Mouse (Mus musculus): ENCODE measurements around the gene Aurkaip1. TPM values are rescaled to one million over a fixed set of nuclear protein-coding genes. Genes with fewer than 3 reads are reported as not detected.
"Not testable (repeated sequence)": the region's sequence is repeated elsewhere in the genome, so short reads cannot be mapped to it uniquely, and the experiment has no call there.

Aurkaip1 gene
- 47.2 and 63.7 TPM in 2 replicates for total RNA-seq (2015; ENCODE audit: low replicate concordance)
- 69.4 and 71.4 TPM in 2 replicates for total RNA-seq (2017; ENCODE audit: low replicate concordance)

DNA sequence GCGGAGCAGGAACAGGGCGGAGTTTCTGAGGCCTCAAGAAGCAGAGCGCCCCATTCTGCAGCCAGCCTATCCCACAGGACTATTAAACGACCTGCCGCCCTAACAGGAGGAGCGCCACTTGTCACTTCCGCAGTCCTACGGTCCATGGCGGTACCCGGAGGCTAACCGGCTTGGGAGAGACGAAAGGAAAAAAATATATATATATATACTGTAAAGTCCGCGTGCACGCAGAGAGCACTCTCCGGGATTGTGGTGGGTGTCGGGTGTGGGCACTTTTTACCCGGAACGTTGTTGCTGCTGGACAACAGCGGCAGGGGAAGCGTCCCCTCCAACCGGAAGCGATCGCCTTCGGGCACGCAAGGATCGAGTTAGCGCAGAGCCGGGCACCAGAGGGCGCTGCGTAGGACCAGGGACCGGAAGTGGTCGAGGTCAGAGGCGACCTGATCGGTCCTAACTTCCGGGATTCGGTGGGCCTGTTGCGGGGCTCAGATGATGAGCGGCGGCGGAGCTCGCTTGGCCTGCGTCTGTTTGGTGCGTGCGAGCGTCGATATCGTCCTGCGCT is at the start of gene Aurkaip1:
Aurkaip1 (plus strand) TSS at position 68 of the 562 bp plus-strand sequence.
- ATAC-seq (replicated peaks; ENCODE audit: low FRiP score, poor library complexity, severe bottlenecking): peak; percentile 92

DNA sequence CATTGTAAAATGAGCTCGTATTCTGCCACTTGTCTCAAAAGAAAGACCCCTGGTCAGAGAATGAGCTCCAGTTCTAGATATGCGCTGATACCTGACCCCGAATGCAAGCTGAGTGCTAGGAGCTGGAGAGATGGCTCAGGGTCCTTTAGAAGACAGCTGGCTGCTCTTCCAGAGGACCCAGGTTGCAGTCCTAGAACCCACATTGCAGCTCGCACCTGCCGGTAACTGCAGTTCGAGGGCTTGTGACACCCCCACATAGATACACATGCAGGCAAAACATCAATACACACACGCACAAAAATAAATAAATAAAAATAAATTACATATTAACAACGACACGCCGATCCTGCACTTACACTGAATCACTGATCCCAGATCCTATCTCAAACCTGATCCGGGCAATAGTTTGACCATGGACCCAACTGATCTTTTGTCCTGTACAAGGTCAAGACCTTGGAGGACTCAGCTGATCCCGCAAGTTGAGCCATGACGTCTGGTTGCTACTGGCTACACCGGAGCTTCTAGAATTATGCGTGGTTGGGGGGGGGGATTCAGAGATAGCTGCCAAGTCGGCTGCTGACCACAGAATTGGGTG is 47.5 kb upstream of the Aurkaip1 start:
- no peak for ATAC-seq (replicated peaks; ENCODE audit: low FRiP score, poor library complexity, severe bottlenecking)

DNA sequence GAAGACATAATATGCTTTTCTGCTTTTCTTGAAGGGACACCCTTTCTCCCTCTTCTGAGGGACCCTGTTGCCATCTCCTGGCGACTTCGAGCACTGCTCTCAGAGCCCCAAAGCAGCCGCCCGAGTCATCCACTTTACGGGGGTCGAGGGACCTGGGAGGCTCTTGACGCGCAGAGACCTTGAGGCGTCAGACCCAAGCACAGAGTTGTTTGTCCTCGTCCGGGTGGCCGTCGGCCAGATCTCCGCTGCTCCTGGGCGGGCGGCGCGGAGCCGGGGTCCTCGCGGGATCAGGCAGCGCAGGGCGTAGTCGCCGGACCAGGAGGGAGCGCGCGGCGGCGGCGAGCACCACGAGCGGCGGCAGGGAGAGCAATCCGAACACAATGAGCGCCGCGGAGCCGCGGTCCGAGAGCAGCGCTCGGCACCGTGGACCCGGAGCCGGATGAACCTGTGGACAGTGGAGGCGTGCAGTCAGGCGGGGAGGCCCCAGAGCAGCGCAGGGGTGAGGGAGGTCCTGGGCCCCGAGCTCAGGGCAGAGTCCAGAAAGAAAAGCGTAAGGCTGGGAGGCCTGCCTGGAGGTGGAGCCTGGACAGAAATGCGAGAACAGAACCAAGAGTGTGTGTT is 46.9 kb upstream of the Aurkaip1 start:
- ATAC-seq (replicated peaks; ENCODE audit: low FRiP score, poor library complexity, severe bottlenecking): peak; percentile 69

DNA sequence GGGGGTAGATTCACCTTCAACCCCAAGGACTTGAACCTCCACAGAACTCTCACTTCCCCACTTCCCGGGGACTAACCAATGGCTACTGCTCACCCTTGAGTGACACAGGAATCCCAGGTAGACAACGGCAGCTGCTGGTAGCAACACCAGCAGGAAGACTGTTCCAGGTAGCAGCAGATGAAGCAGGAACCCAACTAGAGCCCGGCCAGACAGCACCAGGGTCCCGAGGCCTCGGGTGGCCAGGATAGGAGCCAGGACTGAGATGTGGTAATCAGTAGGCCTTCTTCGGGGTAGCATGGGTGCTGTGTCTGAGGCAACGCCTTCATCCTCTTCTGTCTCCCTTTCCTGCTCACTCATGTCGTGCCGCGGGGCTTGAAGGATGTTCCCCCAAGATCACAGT is 45.8 kb upstream of the Aurkaip1 start:
- ATAC-seq (replicated peaks; ENCODE audit: low FRiP score, poor library complexity, severe bottlenecking): no peak

DNA sequence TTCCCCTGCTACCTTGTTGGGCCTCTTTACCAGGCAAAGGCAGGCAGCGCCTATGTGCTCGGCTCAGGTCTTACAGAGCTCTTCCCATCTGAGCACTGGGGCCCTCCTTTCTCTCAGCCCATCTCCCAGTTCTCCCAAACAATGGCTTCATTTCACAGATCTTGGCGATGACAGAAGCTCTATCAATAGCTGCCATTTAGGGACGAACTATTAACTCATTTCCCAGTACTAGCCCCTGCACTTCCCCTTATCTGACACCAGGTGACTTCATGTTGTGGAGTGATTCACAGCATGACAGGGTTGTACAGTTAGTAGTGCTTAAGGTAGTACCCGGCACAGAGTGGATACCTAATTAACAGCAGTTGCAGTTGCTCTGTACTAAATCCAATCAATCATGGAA is 45.3 kb upstream of the Aurkaip1 start, which contains the start of gene Tmem88b:
Tmem88b (minus strand) TSS at position 56 of the 400 bp plus-strand sequence.
- peak; percentile 40 for ATAC-seq (replicated peaks; ENCODE audit: low FRiP score, poor library complexity, severe bottlenecking)

DNA sequence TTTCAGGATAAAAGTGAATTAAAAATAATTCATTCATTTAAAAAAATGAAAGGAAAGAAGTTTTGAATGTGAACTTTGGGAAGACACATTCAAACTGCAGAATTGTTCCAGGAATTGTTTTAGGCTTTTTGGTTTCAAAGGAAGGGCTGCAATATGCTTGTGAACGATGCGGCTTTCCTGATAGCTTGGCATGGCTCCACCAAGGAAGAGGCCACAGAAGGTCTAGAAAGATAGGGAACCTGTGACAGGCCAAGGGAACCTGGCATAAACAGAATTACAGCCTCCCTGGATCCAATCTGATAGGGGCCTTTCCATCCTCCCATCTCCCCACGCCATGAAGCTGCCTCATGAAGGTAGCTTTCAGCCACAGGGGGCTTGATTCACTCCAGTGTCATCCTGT is 42.8 kb upstream of the Aurkaip1 start:
- ATAC-seq (replicated peaks; ENCODE audit: low FRiP score, poor library complexity, severe bottlenecking): peak; percentile 83

DNA sequence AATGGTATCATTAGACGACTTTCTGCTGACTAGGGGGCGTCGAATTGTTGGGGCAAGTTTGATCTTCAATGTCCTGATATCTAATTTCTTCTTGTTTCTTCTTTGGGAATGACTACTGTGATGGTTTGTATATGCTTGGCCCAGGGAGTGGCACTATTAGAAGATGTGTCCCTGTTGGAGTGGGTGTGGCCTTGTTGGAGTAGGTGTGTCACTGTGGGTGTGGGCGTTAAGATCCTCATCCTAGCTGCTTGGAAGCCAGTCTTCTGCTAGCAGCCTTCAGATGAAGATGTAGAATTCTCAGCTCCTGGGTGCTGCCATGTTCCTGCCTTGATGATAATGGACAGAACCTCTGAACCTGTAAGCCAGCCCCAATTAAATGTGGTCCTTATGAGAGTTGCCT is 42.2 kb upstream of the Aurkaip1 start:
- not testable (repeated sequence) for ATAC-seq (replicated peaks; ENCODE audit: low FRiP score, poor library complexity, severe bottlenecking)

DNA sequence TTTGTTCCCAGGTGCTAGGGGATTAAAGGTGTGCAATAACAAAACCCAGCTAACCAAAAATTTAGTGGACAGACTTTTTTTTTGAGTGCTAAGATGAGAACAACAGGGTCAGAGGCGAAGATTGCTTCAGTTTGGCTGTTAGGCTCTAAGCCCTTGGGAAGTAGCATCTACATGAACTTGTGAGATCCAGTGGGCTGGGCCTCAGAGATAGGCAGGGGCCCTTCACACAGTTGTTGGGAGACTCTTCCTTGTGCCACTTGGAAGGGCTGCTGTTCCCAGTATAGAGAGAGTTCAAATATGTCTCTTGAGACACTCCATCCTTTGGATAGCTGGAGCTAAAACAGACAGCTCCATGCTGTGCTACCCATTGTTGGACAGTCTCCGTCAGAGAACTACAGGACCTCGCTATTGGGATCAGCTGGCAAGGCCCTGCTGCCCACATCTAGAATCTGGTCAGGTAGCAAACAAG is 41.0 kb upstream of the Aurkaip1 start, which contains the start of gene Ankrd65:
Ankrd65 (plus strand) TSS at position 419 of the 469 bp plus-strand sequence.
- ATAC-seq (replicated peaks; ENCODE audit: low FRiP score, poor library complexity, severe bottlenecking): no peak

DNA sequence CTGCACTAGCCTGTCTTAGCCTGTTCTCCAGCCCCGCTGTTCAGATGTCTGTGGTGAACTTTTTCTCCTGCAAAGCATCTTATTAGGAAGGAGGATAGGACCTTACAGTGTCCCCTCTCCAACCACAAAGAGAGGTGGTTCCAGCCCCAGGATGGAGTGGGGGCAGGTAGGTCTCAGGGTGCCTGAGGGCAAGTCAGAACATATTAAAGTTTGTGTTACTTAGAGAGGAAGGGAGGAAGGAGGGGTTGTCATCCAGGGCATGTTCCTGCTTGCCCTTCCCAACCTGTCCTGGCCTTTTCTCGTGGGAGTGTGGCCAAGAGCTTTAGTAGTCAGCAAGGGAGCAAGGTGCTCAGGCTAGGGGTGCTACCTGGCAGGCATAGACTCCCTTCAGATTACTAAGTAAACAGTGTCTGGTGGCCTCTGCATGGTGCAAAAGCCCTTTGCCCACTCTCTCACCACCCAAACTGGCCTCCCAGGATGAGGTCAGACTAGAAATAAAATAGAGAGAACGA is 40.4 kb upstream of the Aurkaip1 start:
- ATAC-seq (replicated peaks; ENCODE audit: low FRiP score, poor library complexity, severe bottlenecking): no peak

DNA sequence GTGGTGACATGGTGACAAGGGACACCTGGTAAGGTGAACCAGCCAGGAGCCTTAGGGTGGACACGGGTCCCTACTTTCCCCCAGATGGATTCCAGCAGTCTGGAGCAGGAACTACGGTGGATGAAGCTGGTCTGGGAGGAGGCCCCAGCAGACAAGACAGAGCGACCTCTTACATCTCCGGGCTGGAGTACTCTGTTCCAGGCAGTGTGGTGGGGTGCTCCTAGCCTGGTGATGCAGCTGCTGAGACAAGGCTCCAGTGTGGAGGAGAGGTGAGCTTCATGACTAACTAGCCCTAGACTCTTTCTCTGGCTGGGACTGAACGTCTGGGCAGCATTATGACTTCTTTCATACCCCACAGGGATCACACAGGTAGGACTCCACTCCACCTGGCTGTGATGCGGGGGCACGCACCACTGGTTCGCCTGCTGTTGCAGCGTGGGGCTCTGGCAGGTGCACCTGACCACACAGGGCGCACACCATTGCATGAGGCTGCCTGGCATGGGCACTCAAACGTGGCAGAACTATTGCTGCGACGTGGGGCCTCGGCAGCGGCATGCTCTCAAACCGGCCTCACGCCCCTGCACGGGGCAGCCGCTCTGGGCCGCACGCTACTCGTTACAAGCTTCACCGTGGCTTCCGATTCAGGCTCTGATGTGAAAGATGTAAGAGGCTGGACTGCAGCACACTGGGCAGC is 39.7 kb upstream of the Aurkaip1 start:
- ATAC-seq (replicated peaks; ENCODE audit: low FRiP score, poor library complexity, severe bottlenecking): no peak

DNA sequence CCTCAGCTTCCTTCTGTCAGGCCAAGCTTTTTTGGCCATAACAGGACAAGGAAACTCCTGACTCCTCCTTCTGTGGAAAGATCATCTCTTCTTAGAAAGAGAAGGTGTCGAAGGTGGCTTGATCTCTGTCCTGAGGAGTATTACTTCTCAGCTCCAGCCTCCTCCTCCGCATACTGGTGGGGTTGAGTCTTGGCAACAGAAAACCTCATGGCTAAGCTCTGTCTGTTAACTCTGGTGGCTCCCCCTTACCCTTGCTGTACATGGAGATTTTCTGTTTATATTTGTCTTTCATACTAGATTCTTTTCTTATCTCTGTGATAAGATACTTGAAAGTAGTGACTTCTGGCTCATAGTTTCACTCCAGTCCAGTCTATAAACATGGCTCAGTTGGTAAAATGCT is 37.3 kb upstream of the Aurkaip1 start:
- no peak for ATAC-seq (replicated peaks; ENCODE audit: low FRiP score, poor library complexity, severe bottlenecking)

DNA sequence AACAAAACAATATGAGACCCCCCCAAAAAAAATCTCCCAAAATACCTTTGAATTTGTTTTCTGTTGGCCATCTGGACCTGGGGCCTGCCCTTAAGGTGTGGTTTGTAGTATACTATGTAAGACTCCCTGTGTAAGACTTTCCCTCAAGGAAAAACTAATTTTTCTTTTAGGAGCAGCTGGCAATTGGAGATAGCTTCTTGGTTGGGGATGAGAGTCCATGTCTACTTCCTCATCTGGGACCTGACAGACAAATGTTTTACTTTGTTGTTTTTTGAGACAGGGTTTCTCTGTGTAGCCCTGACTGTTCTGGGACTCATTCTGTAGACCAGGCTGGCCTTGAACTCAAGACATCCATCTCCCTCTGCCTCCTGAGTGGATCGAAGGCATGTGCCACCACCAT is 29.0 kb upstream of the Aurkaip1 start:
- ATAC-seq (replicated peaks; ENCODE audit: low FRiP score, poor library complexity, severe bottlenecking): no peak

DNA sequence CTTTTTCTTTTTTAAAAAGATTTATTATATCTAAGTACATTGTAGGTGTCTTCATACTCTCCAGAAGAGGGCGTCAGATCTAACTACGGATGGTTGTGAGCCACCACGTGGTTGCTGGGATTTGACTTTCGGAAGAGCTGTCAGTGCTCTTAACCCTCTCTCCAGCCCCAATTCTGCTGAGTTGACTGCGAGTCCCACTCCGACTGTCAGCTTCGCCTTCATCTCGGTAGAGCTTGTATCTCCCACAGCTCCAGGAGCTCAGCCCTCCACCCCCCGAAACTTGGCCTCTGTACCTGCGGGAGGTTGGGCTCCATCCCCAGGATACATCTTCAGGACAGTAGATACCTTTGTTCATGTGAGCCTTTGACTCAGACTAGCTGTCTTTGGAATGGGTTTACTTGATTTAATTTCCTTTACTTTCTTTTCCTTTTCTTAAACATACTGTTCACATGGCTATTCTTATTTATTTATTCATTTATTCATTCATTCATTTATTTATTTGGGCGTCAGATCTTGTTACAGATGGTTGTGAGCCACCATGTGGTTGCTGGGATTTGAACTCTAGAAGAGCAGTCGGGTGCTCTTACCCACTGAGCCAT is 28.2 kb upstream of the Aurkaip1 start, which contains the start of gene Mrpl20:
Mrpl20 (plus strand) TSS at position 138 of the 599 bp plus-strand sequence.
- peak; percentile 43 for ATAC-seq (replicated peaks; ENCODE audit: low FRiP score, poor library complexity, severe bottlenecking)

DNA sequence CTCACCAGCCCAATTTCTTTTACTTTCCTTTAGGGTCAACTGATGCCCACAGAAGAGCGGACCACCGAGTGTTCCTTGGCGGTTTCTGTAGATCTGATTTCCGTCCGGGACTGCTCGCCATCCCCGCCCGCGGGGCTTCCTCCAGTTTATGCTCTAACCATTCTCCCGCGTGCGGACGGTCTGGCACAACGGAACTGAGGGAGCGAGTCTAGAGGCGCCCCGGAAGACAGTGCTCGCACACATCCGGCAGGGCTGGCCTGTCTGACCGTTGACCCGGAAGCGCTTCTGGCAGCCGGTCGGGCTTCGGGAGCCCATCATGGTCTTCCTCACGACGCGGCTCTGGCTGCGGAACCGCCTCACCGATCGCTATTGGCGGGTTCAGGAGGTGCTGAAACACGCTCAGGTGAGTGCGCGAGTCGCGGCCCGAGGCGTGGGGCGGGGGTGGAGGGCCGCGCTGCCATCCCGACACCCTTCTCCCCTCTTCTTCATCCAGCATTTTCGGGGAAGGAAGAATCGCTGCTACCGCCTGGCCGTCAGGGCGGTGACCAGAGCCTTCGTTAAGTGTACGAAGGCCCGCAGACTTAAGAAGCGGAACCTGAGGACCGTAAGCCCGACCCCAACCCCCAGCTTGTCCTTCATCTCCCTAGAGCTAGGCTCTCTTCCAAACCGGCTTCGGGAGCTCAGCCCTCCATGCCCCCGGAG is 27.6 kb upstream of the Aurkaip1 start:
- ATAC-seq (replicated peaks; ENCODE audit: low FRiP score, poor library complexity, severe bottlenecking): peak; percentile 96

DNA sequence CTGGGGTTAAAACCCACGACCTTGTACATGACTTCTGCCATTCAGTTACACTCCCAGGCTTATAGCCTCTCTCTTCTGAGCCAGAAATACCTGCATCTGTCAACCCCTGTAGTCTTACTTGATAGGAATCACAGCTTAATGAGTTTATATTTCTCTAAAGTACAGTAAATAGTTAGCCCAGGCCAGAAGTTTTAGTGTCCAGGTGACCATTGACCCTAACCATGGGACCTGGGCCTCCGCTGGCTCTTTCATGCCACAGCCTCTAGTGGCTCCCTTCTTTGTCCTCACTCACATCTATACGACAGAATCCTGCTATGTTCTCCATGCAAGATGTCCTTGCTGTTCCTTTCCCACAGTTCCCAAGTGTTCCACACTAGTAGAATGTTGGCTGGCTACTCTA is 23.2 kb upstream of the Aurkaip1 start:
- ATAC-seq (replicated peaks; ENCODE audit: low FRiP score, poor library complexity, severe bottlenecking): no peak

DNA sequence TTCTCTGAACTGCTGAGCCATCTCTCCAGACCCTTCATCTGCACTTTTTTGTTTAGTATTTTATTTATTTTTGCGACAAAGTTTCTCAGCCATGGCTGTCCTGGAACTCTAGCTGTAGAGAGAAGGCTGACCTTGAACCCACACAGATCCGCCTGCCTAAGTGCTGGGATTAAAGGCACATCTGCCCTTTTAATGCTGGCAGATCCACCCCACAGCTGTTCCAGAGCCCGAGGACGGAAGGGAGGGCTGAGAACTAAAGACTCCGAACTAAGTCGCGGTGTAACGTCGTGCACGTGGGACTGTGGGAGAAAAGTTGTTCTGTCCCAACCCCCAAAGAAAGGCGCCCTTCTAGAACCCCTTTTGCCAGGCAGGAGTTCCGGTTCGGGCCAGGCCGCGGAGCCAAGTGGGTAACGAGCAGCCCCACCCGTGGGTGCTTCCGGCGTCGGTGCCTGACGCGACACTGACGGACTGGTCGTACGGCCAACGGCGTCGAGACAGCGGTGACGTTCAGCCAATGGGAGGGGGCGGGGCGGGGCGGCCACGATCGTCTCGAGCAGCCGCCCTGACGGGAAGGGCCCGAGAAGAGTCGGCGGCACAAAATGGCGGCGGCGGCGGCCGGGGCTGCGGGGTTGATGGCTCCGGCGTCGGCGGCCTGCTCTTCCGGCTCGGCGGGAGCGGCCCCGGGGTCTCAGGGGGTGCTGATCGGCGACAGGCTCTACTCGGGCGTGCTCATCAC is 19.0 kb upstream of the Aurkaip1 start, which contains the start of gene Ccnl2:
Ccnl2 (plus strand) TSS at position 561 of the 736 bp plus-strand sequence.
- ATAC-seq (replicated peaks; ENCODE audit: low FRiP score, poor library complexity, severe bottlenecking): peak; percentile 99

DNA sequence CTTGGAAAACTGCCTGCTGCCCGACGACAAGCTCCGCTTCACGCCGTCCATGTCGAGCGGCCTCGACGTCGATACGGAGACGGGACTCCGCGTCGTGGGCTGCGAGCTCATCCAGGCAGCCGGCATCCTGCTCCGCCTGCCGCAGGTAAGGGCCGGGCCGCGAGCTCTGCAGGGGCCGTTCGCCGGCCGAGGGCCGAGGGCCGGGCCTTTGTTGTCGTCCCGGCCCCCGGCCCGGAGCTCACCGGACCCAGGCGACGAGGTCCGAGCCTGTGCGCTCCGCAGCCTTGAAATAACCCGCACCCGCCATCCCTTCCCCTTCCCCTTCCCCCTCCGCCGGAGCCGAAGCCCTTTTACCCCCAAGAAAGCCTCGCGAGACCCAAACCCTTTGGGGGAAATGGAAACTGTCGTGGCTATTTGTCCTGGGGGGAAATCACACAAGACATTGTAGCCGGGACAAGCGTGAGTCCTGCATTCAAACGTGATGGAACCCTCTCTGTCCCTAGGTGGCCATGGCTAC is 18.3 kb upstream of the Aurkaip1 start:
- 0 out of 2 replicates have a peak, but pooled peaks have one; percentile 2 for ATAC-seq (replicated peaks; ENCODE audit: low FRiP score, poor library complexity, severe bottlenecking)

DNA sequence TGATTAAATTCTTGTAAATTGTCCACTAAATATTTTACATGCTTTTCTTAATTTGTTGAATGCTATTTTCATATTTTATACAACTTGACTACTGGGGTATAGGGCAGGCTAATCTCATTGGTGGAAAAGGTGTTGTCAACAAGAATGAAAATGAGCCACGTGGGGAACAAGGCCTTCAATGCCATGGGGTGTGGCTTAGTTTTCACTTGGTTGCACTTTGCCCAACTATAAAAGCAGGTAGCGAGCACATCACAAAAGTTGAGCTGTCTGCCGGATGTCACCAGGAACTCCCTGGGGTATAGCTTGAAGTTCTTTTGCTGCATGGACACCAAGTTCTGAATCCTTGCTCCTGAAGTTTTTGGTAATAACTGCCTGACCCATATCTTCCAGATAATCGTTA is 13.5 kb upstream of the Aurkaip1 start:
- no peak for ATAC-seq (replicated peaks; ENCODE audit: low FRiP score, poor library complexity, severe bottlenecking)

Data from erythroid progenitor cell, adult 5-6 weeks (primary cell).